Mouse (Mus musculus) layer of hippocampus, adult 9-10 months (tissue): Measurements from ENCODE around the gene Bpifb1.
"Not testable (repeated sequence)": the region's sequence is repeated elsewhere in the genome, so short reads cannot be mapped to it uniquely, and the experiment has no call there.

Experiments
- DNase-seq: peaks from one replicate; pipeline ENCODE4 v3.0.0; 2022; ENCODE audit warnings: low spot score

Bpifb1 gene

DNA sequence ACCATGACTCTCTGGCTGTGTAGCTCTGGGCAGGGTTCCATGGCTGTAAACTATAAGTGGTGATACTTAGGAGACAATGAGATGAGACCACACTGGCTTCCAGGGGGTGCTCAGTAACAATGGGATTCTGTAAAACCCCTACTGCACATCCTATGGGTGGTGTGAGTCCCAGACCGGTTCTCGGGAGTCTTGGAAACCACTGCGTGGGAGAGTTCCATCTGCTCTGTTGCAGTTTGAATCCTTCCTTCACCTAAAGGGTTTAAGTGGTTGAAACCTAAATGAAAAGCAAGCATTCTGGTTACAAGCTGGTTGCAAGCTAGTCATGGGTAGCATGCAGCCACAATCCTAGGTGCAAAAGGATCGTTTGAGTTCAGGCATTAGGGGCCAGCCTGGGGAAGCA is 21.3 kb downstream of the Bpifb1 start:
- DNase-seq: peak; percentile 32

DNA sequence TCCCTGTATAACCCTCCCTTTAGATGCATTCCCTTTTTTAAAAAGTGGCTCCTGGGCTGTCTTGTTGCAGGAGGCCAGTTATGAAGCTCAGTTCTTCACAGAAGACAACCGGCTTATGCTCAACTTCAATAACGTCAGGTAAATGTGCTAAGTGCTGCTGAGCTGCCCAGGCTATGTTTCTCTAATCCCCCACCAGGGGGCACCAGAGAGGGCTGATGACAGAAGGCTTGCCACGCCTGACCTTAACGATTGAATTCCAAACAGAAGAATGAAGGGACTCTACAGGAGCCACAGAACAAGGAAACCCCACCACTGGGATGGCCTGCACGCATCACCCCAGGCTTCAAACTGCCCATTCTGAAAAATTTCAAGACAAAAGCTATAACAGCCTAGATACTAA is 24.6 kb downstream of the Bpifb1 start:
- no peak for DNase-seq

DNA sequence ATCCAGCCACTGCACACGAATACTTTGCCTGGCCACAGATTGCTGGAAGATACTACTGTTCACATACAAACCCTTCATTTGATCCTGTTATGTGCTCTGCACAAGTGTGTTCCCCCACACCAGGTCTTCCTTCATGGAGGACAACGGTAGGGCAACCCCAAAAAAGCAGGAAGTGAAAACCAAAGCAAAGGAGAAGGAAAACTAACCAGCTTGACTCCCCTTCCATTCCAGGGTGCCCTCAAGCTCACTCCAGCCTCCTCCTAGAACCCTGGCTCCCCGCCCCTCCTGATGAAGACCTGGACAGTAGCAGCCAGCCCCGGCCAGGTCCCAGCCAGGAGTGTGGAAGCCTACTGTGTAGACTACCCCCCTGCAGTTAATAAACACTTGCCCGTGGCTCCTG is 29.3 kb downstream of the Bpifb1 start:
- DNase-seq: no peak

DNA sequence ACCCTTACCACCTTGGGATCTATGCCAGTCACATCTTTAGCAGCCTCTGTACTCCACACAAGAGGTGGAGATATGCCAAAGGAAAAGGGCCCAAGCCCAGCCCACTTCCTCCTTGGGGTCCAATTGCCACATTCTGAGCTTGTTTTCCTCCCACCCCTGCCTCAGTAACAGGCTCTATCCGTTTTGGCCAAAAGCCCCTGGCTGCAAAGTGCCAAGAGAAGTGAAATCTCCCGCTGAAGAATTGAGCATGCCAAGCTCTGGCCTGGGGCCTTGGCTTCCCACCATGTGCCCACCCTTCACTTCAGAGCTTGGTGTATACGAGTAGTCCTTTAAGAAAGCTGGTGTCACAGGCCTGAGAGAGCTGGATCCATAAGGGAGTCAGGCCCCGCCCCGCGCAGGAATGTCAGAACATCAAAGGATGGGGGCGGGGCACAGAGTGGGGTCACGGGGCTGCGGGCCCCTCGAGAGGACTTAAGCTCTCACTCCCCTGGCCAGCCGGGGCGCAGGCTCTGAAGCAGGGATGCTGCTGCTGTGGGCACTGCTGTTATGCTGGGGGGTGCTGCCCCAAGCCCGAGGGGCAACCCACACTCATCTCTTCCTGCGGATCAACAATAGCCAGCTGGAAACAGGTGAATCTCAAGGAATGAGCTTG is 32.8 kb downstream of the Bpifb1 start, which contains the start of gene Bpifb5:
Bpifb5 (plus strand) TSS at position 478 of the 652 bp plus-strand sequence.
- DNase-seq: no peak

DNA sequence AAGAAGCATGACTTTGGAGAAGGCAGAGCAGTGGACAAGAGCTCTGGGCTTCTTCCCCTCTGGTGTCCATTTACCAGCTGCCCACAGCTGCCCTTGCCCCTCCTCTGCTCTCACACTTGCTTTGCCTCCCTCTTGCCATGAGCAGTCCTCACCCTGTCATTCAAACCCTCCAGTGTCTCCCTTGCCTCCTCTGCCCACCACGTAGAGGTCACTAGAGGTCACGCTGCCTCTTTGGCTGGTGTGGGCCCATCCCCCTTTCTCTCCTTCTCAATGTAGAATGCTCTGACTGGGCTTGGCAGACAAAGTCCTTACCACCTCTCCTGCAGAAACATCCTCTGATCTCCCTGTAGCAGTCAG is 33.3 kb downstream of the Bpifb1 start:
- no peak for DNase-seq

DNA sequence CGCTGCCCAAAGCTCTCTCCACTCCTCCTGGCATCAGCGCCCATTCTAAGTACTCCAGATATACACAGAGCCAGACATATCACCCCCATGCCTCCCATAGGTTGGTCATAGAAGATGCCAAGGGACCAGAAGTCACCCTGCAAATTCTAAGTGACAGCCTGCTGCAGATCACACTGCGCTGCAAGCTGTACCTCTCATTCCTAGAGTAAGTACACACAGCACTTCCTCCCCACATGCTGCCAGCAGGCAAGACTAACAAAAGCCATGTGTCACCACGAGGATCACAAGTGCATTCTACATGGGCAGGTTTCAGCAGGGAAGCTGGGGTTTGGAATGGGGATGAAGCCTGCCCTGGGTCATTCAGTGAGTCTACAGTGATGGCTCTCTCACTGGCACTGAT is 36.4 kb downstream of the Bpifb1 start:
- DNase-seq: no peak

DNA sequence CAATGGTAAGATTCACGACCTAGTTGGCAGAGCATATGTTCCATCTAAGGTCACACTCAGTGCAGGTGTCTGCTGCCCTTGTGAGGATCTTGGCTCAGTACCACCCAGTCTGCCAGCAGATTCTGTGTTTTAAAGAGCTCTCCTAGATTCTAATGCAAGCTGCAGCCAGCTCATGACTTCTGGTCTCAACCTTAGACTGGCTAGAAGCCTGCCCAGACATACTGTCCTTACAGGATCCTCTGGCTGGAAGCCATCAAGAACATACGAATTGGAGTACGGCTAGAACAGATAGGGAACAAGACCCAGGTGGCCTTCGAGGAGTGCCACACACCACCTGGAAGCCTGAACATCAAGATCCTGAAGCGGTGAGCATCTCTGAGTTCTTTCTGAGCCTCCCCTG is 37.2 kb downstream of the Bpifb1 start:
- DNase-seq: no peak

DNA sequence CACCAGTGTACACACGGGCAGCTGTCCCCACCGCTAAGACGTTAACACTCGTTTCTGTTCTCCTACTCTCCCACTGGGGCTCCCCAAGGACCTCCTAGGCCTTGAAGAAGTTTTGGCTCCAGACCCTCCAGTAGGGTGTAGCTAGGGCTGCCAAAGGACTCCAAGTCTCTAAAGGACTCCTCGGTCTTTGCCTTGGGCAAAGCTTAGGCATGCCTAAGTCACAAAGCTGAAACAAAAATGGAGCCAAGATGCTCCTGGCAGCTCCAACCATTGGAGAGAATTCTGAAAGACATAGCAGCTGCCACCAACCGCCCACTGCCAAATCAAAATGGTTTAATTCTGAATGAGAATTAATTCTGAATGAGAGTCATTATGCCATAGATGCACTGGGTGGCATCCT is 42.8 kb downstream of the Bpifb1 start:
- peak; percentile 49 for DNase-seq

DNA sequence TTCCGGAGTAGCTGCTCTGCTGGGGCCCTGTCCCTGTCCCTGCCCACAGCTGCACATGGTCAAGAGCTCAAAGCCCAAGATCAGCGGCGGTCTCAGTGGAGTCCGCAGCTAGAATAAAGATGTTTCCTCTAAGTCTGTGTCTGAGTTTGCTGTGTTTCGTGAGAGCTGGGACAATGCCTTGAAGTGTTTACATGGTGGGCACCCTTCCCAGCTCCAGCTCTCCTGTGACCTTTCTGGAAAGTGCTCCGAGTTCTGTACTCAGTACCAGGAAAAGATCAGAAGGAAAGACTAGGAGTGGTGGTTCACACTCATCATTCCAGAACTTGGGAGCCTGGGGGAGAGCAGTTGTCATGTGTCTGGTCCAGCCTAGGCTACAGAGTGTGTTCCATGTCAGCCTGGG is 50.2 kb downstream of the Bpifb1 start:
- no peak for DNase-seq

DNA sequence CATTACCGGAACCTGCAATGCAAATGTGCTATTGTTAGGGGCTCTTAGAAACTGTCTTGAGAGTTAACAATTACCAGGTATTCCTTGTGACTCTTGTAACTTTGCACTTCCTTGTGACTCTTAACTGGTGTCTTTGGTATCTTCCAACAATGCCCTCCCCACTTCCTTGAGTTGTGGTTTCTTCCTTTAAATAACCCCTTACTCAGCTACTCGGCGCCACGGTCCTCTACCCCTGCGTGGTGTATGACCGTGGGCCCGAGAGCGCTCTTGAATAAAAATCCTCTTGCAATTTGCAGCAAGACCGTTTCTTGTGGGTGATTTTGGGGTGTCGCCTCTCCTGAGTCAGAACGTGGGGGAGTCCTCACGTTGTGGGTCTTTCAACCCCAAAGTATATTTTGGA is 52.1 kb downstream of the Bpifb1 start:
- not testable (repeated sequence) for DNase-seq

DNA sequence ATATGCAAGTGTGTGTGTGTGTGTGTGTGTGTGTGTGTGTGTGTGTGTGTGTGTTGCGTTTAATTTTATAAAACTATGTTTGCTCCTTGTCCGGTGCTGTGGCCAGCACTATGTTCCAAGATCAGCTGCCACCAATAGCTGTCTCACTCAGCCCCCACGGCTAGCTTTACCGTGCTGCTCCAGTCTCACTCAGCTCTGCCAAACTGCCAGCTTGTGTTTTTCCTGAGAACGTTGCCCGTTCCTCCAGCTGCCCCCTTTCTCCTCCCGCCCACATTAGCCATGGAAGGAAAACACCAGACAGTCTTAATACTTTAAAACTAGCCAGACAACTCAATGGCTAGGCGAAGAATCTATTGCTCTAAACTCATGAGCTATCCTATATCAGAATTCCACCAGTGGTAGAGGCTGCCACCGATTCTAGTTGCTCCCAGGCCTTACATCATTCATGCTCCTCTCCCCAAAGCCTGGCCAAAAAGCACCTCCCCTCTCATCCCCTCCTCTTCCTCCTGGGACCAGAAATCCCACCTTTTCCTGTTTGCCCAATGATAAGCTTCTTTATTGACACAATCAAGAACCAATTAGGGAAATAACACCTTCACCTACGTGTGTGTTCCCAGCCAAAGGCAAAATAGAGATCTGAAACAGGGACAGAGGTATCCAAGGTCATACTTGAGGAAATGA is 52.9 kb downstream of the Bpifb1 start:
- peak; percentile 9 for DNase-seq

DNA sequence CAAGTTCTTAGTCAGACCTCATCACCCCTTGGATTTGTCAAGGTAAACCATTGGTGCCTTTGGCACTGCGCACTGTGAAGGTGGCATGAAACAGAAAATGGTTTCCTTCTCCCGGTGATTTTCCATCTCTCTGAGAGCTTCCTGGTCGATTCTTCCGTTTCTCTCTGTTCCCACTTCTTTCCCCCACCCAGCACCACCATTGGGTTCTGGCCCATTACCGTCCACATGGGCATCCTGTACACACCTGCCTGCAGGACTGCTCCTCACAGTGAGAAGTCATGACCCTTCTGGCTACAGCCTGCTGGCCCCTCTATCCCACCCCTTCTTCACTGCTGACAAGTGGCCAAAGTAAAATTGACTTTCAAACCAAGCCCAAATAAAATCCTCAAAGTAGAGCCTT is 54.7 kb downstream of the Bpifb1 start:
- no peak for DNase-seq

DNA sequence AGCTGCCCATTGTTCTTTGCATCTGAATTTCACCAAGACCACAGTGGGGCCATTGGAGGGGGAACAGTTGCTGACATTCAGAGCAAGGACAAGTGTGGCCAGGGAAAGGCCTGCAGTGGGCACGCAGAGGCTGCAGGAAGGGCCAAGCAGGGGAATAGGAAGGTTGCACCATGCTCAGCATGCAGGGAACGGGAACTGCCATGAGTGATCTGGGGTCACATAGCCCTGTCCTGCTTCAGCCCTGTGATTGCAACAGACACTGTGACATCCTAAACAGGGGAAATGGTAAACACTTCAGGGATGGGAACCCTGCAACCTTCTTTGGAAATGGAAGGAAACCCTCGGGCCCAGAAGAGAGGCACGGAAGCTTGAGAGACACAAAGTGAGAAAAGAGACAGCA is 64.6 kb downstream of the Bpifb1 start:
- DNase-seq: not testable (repeated sequence)

DNA sequence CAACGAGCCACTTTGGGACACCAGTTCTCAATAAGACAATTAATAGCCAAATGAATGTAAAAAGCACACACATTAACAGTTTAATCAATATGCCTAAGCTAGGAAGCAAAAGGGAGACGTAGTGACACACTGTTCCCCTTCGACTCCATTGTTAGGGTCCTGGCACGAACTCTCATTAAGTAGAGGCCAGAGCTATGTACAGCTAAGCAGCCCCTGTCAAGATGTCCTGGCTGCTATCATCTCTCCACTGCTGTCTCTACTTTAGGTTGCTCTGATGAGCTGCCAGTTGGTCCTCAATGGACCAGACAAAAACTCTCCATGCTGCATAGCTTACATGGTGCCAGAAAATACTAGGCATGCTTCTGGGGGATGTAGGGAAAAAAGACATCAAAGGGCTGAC is 65.2 kb downstream of the Bpifb1 start:
- no peak for DNase-seq

DNA sequence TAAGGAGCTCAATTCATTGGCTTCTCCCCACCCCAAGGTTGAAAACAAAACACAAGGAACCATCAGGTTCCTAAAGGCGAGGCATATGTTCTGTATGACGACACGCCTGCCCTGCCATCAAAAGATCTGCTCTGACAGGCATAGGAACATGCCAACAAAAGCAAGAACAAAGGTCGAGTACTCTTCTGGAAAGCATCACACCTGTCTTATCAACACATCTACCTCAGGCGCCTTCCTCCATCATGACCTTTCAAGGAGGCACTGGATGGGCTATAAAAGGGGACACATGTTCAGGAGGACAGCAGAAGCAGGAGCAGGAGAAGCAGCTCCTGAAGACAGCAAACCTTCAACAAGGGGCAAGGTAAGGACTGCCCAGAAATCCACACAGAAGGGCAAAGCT is 66.9 kb downstream of the Bpifb1 start, which contains the start of gene Bpifb9a:
Bpifb9a (plus strand) TSS at position 301 of the 400 bp plus-strand sequence.
- not testable (repeated sequence) for DNase-seq

DNA sequence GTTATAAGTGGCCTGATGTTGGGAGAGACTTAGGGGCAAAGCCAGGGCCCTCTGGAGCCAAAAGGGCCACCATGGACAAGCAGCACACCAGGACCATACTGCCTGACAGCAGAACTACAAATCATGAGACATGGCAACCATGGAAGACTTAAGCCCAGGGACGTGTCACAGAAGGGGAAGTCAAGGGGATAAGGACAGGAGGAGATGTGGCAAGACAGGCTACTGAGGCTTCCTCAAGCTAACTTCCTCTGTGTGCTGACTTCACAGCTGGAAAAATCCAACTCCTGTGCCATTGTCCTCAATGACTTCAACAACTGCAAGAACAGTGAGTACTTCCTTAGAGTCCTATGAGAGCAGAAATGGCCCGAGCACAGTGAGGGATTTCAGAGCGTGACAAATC is 73.8 kb downstream of the Bpifb1 start:
- not testable (repeated sequence) for DNase-seq
